Mouse (Mus musculus): ENCODE measurements around the gene Gpr158. TPM values are rescaled to one million over a fixed set of nuclear protein-coding genes. Genes with fewer than 3 reads are reported as not detected.

The Gpr158 gene
- polyA plus RNA-seq (2015; fragmentation: Nextera tagmentation; extraction: Ambion mirVana), result 0.21 and 0.39 TPM in 2 replicates

DNA sequence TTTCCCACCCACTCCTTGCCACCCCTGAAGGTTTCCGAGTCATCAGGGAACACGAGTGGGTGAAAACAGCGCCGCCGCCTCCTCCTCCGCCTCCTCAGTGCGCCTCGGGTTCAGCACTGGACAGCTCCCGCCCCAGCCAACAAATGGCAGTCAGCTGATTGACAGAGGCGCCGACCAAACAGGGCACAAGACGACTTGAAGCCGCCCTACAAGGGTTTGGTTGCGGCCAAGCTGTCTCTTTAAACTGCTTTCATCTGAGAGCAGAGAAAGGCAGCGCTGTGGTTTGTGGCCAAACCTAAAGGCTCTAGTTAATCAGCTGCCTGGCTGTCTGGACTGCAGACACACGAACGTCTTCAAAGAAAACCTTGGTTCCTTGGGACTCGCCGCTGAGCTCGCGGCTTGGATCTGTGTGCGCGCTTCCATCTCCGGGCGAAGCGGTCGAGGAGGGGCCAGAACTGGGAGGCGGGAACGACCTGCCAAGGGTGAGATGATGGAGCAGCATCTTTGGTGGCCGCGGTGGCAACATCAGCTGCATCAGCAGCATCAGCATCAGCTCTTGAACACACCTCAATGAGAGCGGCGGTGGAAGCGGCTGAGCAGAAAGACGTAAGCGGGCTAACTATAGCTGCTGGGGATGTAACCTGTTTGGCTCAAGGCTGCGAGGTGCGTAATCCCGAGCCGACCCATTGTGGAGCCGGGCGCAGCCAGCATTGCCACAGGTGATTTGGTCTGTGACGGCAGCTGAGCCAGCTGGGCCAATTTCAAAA is at the start of gene Gpr158:
Gene Gpr158, plus strand, starts transcription at position 198 of the 767 bp plus-strand sequence.

Other genes with a start within 250 kb of the Gpr158 start
- 1.8 and 2.7 TPM in 2 replicates for gene Enkur, start 162.2 kb upstream of the Gpr158 start, polyA plus RNA-seq (2015; fragmentation: Nextera tagmentation; extraction: Ambion mirVana)
- gene Thnsl1, start 161.8 kb upstream of the Gpr158 start, polyA plus RNA-seq (2015; fragmentation: Nextera tagmentation; extraction: Ambion mirVana), result 6.0 and 8.7 TPM in 2 replicates